Mouse (Mus musculus) urinary bladder, postnatal 25 days (tissue): Measurements from ENCODE around the gene Ppm1m.

ENCODE experiments used
- DNase-seq: peaks from one replicate; pipeline ENCODE4 v3.0.0; 2022; ENCODE audit warnings: low spot score

Ppm1m gene

GRCm38 (mm10) chr9:106199535-106200272, at the start of gene Ppm1m:
Gene Ppm1m, minus strand, starts transcription at chr9:106199746.
- DNase-seq = no peak

GRCm38 (mm10) chr9:106242813-106243488, 43.4 kb upstream of the Ppm1m start:
- DNase-seq = no peak

GRCm38 (mm10) chr9:106241541-106242164, 42.1 kb upstream of the Ppm1m start:
- no peak for DNase-seq

- DNase-seq = no peak
These were observed 38.3 kb upstream of the Ppm1m start for GRCm38 (mm10) chr9:106237878-106238277.

GRCm38 (mm10) chr9:106237401-106237800, 37.9 kb upstream of the Ppm1m start:
- DNase-seq = no peak

- no peak for DNase-seq
These were observed 37.3 kb upstream of the Ppm1m start for GRCm38 (mm10) chr9:106236818-106237211.

GRCm38 (mm10) chr9:106236156-106236817, 36.7 kb upstream of the Ppm1m start:
- no peak for DNase-seq

- DNase-seq = no peak
These were observed 35.8 kb upstream of the Ppm1m start for GRCm38 (mm10) chr9:106235194-106235830.

GRCm38 (mm10) chr9:106233953-106234352, 34.4 kb upstream of the Ppm1m start:
- no peak for DNase-seq

- DNase-seq = no peak
These were observed 33.4 kb upstream of the Ppm1m start for GRCm38 (mm10) chr9:106232956-106233355.

- DNase-seq = no peak
These were observed 32.3 kb upstream of the Ppm1m start for GRCm38 (mm10) chr9:106231816-106232215.

- DNase-seq = no peak
These were observed 31.7 kb upstream of the Ppm1m start for GRCm38 (mm10) chr9:106231220-106231619.

GRCm38 (mm10) chr9:106230734-106231106, 31.2 kb upstream of the Ppm1m start:
- DNase-seq = no peak

GRCm38 (mm10) chr9:106230051-106230733, 30.6 kb upstream of the Ppm1m start:
- no peak for DNase-seq

- no peak for DNase-seq
These were observed 28.4 kb upstream of the Ppm1m start for GRCm38 (mm10) chr9:106227790-106228429.

GRCm38 (mm10) chr9:106226151-106226682, 26.7 kb upstream of the Ppm1m start:
- no peak for DNase-seq

- no peak for DNase-seq
These were observed 26.1 kb upstream of the Ppm1m start for GRCm38 (mm10) chr9:106225469-106226150.

GRCm38 (mm10) chr9:106222994-106223393, 23.4 kb upstream of the Ppm1m start:
- DNase-seq = no peak

GRCm38 (mm10) chr9:106222261-106222851, 22.8 kb upstream of the Ppm1m start, which contains the start of gene Tlr9:
Gene Tlr9, plus strand, starts transcription at chr9:106222598.
- no peak for DNase-seq
